ENCODE assay signal across 14 mouse cellular contexts in genomic region chr11:47376915-47377314, GRCm38 (mm10).
DNase-seq lines count a peak whose midpoint lies in the region; ATAC-seq and TF ChIP-seq lines count a peak whose summit lies in the region.
"Had no signal": no experiment of that assay in that cellular context is flagged by ENCODE, and none has a peak within 500 bp of the region (broad histone marks: within the 10 kb centered on the region; RNA-seq: fewer than 3 reads in every experiment).

No protein-coding gene starts in this region.

- ATAC-seq in heart, embryonic 13.5 days (ENCODE audit: extremely low read depth, insufficient number of reproducible peaks, low FRiP score, low TSS enrichment) = no peak
- ATAC-seq in embryonic facial prominence, embryonic 15.5 days (ENCODE audit: insufficient number of reproducible peaks, low FRiP score, low TSS enrichment, low read depth) = no peak
- ATAC-seq: hindbrain, postnatal 0 days had no signal

- 29% methylated on average over 1 of the region's 1 CpGs for WGBS in heart, embryonic 13.5 days
- 21% methylated on average over 1 of the region's 1 CpGs for WGBS in embryonic facial prominence, embryonic 15.5 days

- H3K27me3 ChIP-seq in heart, embryonic 13.5 days (replicated peaks) = no peaks in the 10 kb centered on the region
- H3K27me3 ChIP-seq in embryonic facial prominence, embryonic 15.5 days = no peaks in the 10 kb centered on the region
- no peaks in the 10 kb centered on the region for H3K27me3 ChIP-seq in myocyte (ENCODE audit: control insufficient read depth, insufficient read depth, insufficient read length)
- H3K27me3 ChIP-seq: liver, embryonic 13.5 days had no signal

- peaks cover 41% of the 10 kb centered on the region for H3K4me1 ChIP-seq in heart, embryonic 13.5 days
- H3K4me1 ChIP-seq in embryonic facial prominence, embryonic 15.5 days = peaks cover 25% of the 10 kb centered on the region
- H3K4me1 ChIP-seq: liver, embryonic 13.5 days had no signal

- peaks cover 7% of the 10 kb centered on the region for H3K79me2 ChIP-seq in myocyte (ENCODE audit: control insufficient read depth, insufficient read depth)

- H3K27ac ChIP-seq in heart, embryonic 13.5 days (replicated peaks) = peak overlapping the region; percentile 89
- H3K27ac ChIP-seq in embryonic facial prominence, embryonic 15.5 days (replicated peaks) = peak overlapping the region; percentile 76
- H3K27ac ChIP-seq: hindbrain, postnatal 0 days; liver, embryonic 13.5 days; macrophage had no signal

- TF ChIP-seq POLR2A in myocyte (IDR thresholded peaks at IDR 0.05; ENCODE audit: insufficient read length, low read depth) = no peak

- H3K9ac ChIP-seq in heart, embryonic 13.5 days = peak overlapping the region; percentile 70
- no peak overlapping the region for H3K9ac ChIP-seq in embryonic facial prominence, embryonic 15.5 days
- H3K9ac ChIP-seq: liver, embryonic 13.5 days had no signal

- H3K9me3 ChIP-seq in heart, embryonic 13.5 days = no peaks in the 10 kb centered on the region
- H3K9me3 ChIP-seq in embryonic facial prominence, embryonic 15.5 days (replicated peaks) = no peaks in the 10 kb centered on the region
- H3K9me3 ChIP-seq: liver, embryonic 13.5 days had no signal

- peak overlapping the region; percentile 35 for H3K4me3 ChIP-seq in heart, embryonic 13.5 days
- peak overlapping the region; percentile 27 for H3K4me3 ChIP-seq in embryonic facial prominence, embryonic 15.5 days (replicated peaks)
- H3K4me3 ChIP-seq in myocyte = peak overlapping the region; percentile 39
- H3K4me3 ChIP-seq: erythroblast, embryonic 14.5 days; liver, embryonic 13.5 days had no signal

- H3K4me2 ChIP-seq in heart, embryonic 13.5 days = peak overlapping the region; percentile 75
- peak overlapping the region; percentile 43 for H3K4me2 ChIP-seq in embryonic facial prominence, embryonic 15.5 days (replicated peaks)
- peak overlapping the region; percentile 85 for H3K4me2 ChIP-seq in myocyte (ENCODE audit: low read depth)
- H3K4me2 ChIP-seq: liver, embryonic 13.5 days had no signal

- H3K36me3 ChIP-seq in heart, embryonic 13.5 days = no peaks in the 10 kb centered on the region
- no peaks in the 10 kb centered on the region for H3K36me3 ChIP-seq in embryonic facial prominence, embryonic 15.5 days
- H3K36me3 ChIP-seq in myocyte (ENCODE audit: control insufficient read depth, insufficient read depth) = no peaks in the 10 kb centered on the region
- H3K36me3 ChIP-seq: liver, embryonic 13.5 days had no signal

- no peak for DNase-seq in heart, adult 18-20 months
- DNase-seq in embryo, embryonic 10.5 days (ENCODE audit: low spot score) = peak; percentile 46
- no peak for DNase-seq in kidney, adult 8-10 months
- no peak for DNase-seq in frontal cortex, postnatal 36 days (ENCODE audit: low spot score in 2 of 2)
- DNase-seq: cerebellum, adult 8-10 months; kidney, postnatal 25 days; liver, embryonic 13.5 days; right cerebral cortex, postnatal 4 days had no signal

- no peak overlapping the region for H3ac ChIP-seq in myocyte (ENCODE audit: control insufficient read depth, insufficient read length)

TF ChIP-seq in myocyte, 11 proteins besides CTCF, POLR2A, EP300 and RAD21:
- TF ChIP-seq TCF12 (IDR thresholded peaks at IDR 0.05; ENCODE audit: insufficient read depth, poor library complexity, severe bottlenecking) (peak; percentile 54), POLR2AphosphoS2 (IDR thresholded peaks at IDR 0.05; ENCODE audit: insufficient read length, low read depth) (no peak), MAX (IDR thresholded peaks at IDR 0.05; ENCODE audit: low read depth) (no peak), MYOD1 (IDR thresholded peaks at IDR 0.05; ENCODE audit: control insufficient read depth in 1 of 3, insufficient read length in 2 of 3, low read depth in 2 of 3) (peak; percentile 86 to 94 (median 87))
TF ChIP-seq in myocyte: peak in this region for 2.
